ENCODE assay signal across 24 mouse cellular contexts in genomic region chr17:80546227-80546626, GRCm38 (mm10). TPM values are rescaled to one million over a fixed set of nuclear protein-coding genes. Genes with fewer than 3 reads are reported as not detected.
"Had no signal": no experiment of that assay in that cellular context is flagged by ENCODE, and none has a peak within 500 bp of the region (broad histone marks: within the 10 kb centered on the region; RNA-seq: fewer than 3 reads in every experiment).

No protein-coding gene starts in this region.

- H3K36me3 ChIP-seq: hindbrain, embryonic 10.5 days; hindbrain, embryonic 12.5 days; intestine, embryonic 15.5 days; limb, embryonic 10.5 days; limb, embryonic 12.5 days; liver, embryonic 12.5 days had no signal

- H3K9me3 ChIP-seq: hindbrain, embryonic 10.5 days; hindbrain, embryonic 12.5 days; intestine, embryonic 15.5 days; limb, embryonic 10.5 days; limb, embryonic 12.5 days; liver, embryonic 12.5 days had no signal

- H3K9ac ChIP-seq: hindbrain, embryonic 12.5 days; hindbrain, embryonic 14.5 days; intestine, embryonic 15.5 days; limb, embryonic 12.5 days; liver, embryonic 12.5 days; liver, embryonic 14.5 days had no signal

- H3K27ac ChIP-seq: hindbrain, embryonic 10.5 days; hindbrain, embryonic 12.5 days; hindbrain, embryonic 14.5 days; intestine, embryonic 15.5 days; layer of hippocampus, adult 2 months; left cerebral cortex, adult 2 months; limb, embryonic 10.5 days; limb, embryonic 12.5 days; liver, embryonic 12.5 days; liver, embryonic 14.5 days had no signal

- DNase-seq: gastrocnemius, postnatal 25 days; heart, postnatal 10 days; heart, postnatal 4 days; kidney, adult 18-20 months; kidney, adult 8-10 months; kidney, postnatal 10 days; kidney, postnatal 25 days; kidney, postnatal 4 days; liver had no signal

- H3K27me3 ChIP-seq: hindbrain, embryonic 12.5 days; intestine, embryonic 15.5 days; limb, embryonic 12.5 days; liver, embryonic 12.5 days had no signal

- H3K4me2 ChIP-seq: heart, embryonic 11.5 days; hindbrain, embryonic 12.5 days; hindbrain, embryonic 14.5 days; intestine, embryonic 15.5 days; limb, embryonic 12.5 days; liver, embryonic 12.5 days had no signal

- H3K4me3 ChIP-seq: hindbrain, embryonic 10.5 days; hindbrain, embryonic 12.5 days; intestine, embryonic 15.5 days; layer of hippocampus, adult 2 months; left cerebral cortex, adult 2 months; limb, embryonic 10.5 days; limb, embryonic 12.5 days; liver, embryonic 12.5 days had no signal

- ATAC-seq: hindbrain, embryonic 16.5 days; inflammation-experienced regulatory T-cells, adult 6 months; intestine, embryonic 15.5 days; intestine, postnatal 0 days; liver, embryonic 12.5 days had no signal

- H3K4me1 ChIP-seq: hindbrain, embryonic 10.5 days; hindbrain, embryonic 12.5 days; intestine, embryonic 15.5 days; limb, embryonic 12.5 days; liver, embryonic 12.5 days had no signal

RNA-seq across cellular contexts. Expression of gene Cdkl4, which starts 31.4 kb away (rescaled TPM):
- polyA plus RNA-seq: heart, embryonic 11.5 days; heart, embryonic 14.5 days had no signal
